Mouse (Mus musculus): ENCODE results near the gene Scn2b.

Gene Scn2b

GRCm38 (mm10) chr9:45117741-45118431 is at the start of gene Scn2b:
Scn2b (plus strand) TSS chr9:45117782.
- peak; percentile 66 for DNase-seq (ENCODE audit: extremely low spot score, low spot score)

GRCm38 (mm10) chr9:45071800-45072199 is 45.8 kb upstream of the Scn2b start:
- no peak for DNase-seq (ENCODE audit: extremely low spot score, low spot score)

GRCm38 (mm10) chr9:45077859-45078258 is 39.7 kb upstream of the Scn2b start:
- DNase-seq (ENCODE audit: extremely low spot score, low spot score), result no peak

- DNase-seq (ENCODE audit: extremely low spot score, low spot score), result no peak
These were observed 38.6 kb upstream of the Scn2b start, which contains the start of gene Jaml for GRCm38 (mm10) chr9:45079011-45079410. Jaml (plus strand) TSS chr9:45079183.

- DNase-seq (ENCODE audit: extremely low spot score, low spot score), result no peak
These were observed 34.5 kb upstream of the Scn2b start for GRCm38 (mm10) chr9:45083132-45083531.

- no peak for DNase-seq (ENCODE audit: extremely low spot score, low spot score)
These were observed 33.0 kb upstream of the Scn2b start for GRCm38 (mm10) chr9:45084556-45084955.

- DNase-seq (ENCODE audit: extremely low spot score, low spot score), result no peak
These were observed 31.6 kb upstream of the Scn2b start for GRCm38 (mm10) chr9:45085741-45086690.

GRCm38 (mm10) chr9:45088040-45088439 is 29.5 kb upstream of the Scn2b start:
- DNase-seq (ENCODE audit: extremely low spot score, low spot score), result no peak

- no peak for DNase-seq (ENCODE audit: extremely low spot score, low spot score)
These were observed 26.8 kb upstream of the Scn2b start for GRCm38 (mm10) chr9:45090811-45091210.

- no peak for DNase-seq (ENCODE audit: extremely low spot score, low spot score)
These were observed 24.9 kb upstream of the Scn2b start for GRCm38 (mm10) chr9:45092641-45093040.

- DNase-seq (ENCODE audit: extremely low spot score, low spot score), result no peak
These were observed 22.2 kb upstream of the Scn2b start for GRCm38 (mm10) chr9:45095149-45095937.

GRCm38 (mm10) chr9:45097877-45098276 is 19.7 kb upstream of the Scn2b start:
- no peak for DNase-seq (ENCODE audit: extremely low spot score, low spot score)

- no peak for DNase-seq (ENCODE audit: extremely low spot score, low spot score)
These were observed 19.2 kb upstream of the Scn2b start for GRCm38 (mm10) chr9:45098426-45098825.

- DNase-seq (ENCODE audit: extremely low spot score, low spot score), result no peak
These were observed 15.1 kb upstream of the Scn2b start for GRCm38 (mm10) chr9:45102528-45102927.

GRCm38 (mm10) chr9:45103211-45103979 is 14.2 kb upstream of the Scn2b start:
- no peak for DNase-seq (ENCODE audit: extremely low spot score, low spot score)

GRCm38 (mm10) chr9:45105596-45106374 is 11.8 kb upstream of the Scn2b start:
- no peak for DNase-seq (ENCODE audit: extremely low spot score, low spot score)

- peak; percentile 62 for DNase-seq (ENCODE audit: extremely low spot score, low spot score)
These were observed 1.9 kb upstream of the Scn2b start for GRCm38 (mm10) chr9:45115706-45116105.

- DNase-seq (ENCODE audit: extremely low spot score, low spot score), result no peak
These were observed 763 bp upstream of the Scn2b start for GRCm38 (mm10) chr9:45116819-45117218.

GRCm38 (mm10) chr9:45118552-45118951 is 970 bp downstream of the Scn2b start:
- DNase-seq (ENCODE audit: extremely low spot score, low spot score), result no peak

Data from neural tube, embryonic 10.5 days (tissue).